Mouse (Mus musculus) layer of hippocampus, adult 8-10 months (tissue): Measurements from ENCODE around the gene Bfsp2. TPM values are rescaled to one million over a fixed set of nuclear protein-coding genes. Genes with fewer than 3 reads are reported as not detected.

Experiments used
- DNase-seq, 2 experiments: peaks; one replicate each; pipeline ENCODE4 v3.0.0; 2022; ENCODE audit warnings: low spot score in 2 of 2
- total RNA-seq, 4 experiments: library from RNA; stranded (reverse); gene quantifications; 2 replicates each; pipeline ENCODE4 v1.2.4; 2022

Gene Bfsp2
- total RNA-seq, result 1 to 10 TPM; 2.0 to 4.5 (median 4.3) TPM

GRCm38 (mm10) chr9:103480044-103480576 is at the start of gene Bfsp2:
Gene Bfsp2 (minus strand): TSS chr9:103480420.
- DNase-seq, result no peak

GRCm38 (mm10) chr9:103525041-103525537 is 44.9 kb upstream of the Bfsp2 start:
- no peak for DNase-seq

GRCm38 (mm10) chr9:103524600-103524999 is 44.4 kb upstream of the Bfsp2 start:
- no peak for DNase-seq

- DNase-seq, result no peak
These were observed 43.7 kb upstream of the Bfsp2 start for GRCm38 (mm10) chr9:103523742-103524403.

GRCm38 (mm10) chr9:103523008-103523407 is 42.8 kb upstream of the Bfsp2 start:
- no peak for DNase-seq

- no peak for DNase-seq
These were observed 33.7 kb upstream of the Bfsp2 start for GRCm38 (mm10) chr9:103513884-103514283.

GRCm38 (mm10) chr9:103512257-103512656 is 32.0 kb upstream of the Bfsp2 start:
- DNase-seq, result no peak

GRCm38 (mm10) chr9:103506968-103507584 is 26.9 kb upstream of the Bfsp2 start:
- DNase-seq, result no peak

- no peak for DNase-seq
These were observed 24.8 kb upstream of the Bfsp2 start for GRCm38 (mm10) chr9:103505067-103505466.

GRCm38 (mm10) chr9:103504646-103505045 is 24.4 kb upstream of the Bfsp2 start:
- DNase-seq, result no peak

GRCm38 (mm10) chr9:103503586-103504298 is 23.5 kb upstream of the Bfsp2 start:
- DNase-seq, result no peak

GRCm38 (mm10) chr9:103502655-103503054 is 22.4 kb upstream of the Bfsp2 start:
- DNase-seq, result no peak

- peak; percentile 64 to 76 for DNase-seq
These were observed 21.7 kb upstream of the Bfsp2 start for GRCm38 (mm10) chr9:103501861-103502364.

GRCm38 (mm10) chr9:103499366-103499765 is 19.1 kb upstream of the Bfsp2 start:
- no peak for DNase-seq

GRCm38 (mm10) chr9:103498699-103499098 is 18.5 kb upstream of the Bfsp2 start:
- no peak for DNase-seq

- no peak for DNase-seq
These were observed 15.2 kb upstream of the Bfsp2 start for GRCm38 (mm10) chr9:103495391-103495790.

- peak; percentile 74 to 85 for DNase-seq
These were observed 14.3 kb upstream of the Bfsp2 start for GRCm38 (mm10) chr9:103494346-103495020.

- DNase-seq, result no peak
These were observed 11.8 kb upstream of the Bfsp2 start for GRCm38 (mm10) chr9:103491985-103492384.

- peak; percentile 57 to 82 for DNase-seq
These were observed 10.2 kb upstream of the Bfsp2 start for GRCm38 (mm10) chr9:103490439-103490838.

- no peak for DNase-seq
These were observed 9.7 kb upstream of the Bfsp2 start for GRCm38 (mm10) chr9:103489883-103490282.

- no peak for DNase-seq
These were observed 8.9 kb upstream of the Bfsp2 start for GRCm38 (mm10) chr9:103489096-103489495.
